Mouse (Mus musculus) ES-Bruce4 (cell line): ENCODE results near the gene Hcfc2. TPM values are rescaled to one million over a fixed set of nuclear protein-coding genes. Genes with fewer than 3 reads are reported as not detected.

Source experiments
- H3K27ac ChIP-seq: 2 replicates; pipeline ENCODE4 v1.5.1; 2012; ENCODE audit warnings: low read length, inconsistent platforms; ENCODE audit not compliant: insufficient read depth
- H3K27me3 ChIP-seq: 2 replicates; pipeline ENCODE4 v1.6.1; 2012; ENCODE audit warnings: mild to moderate bottlenecking, low read length, inconsistent platforms; ENCODE audit not compliant: control insufficient read depth, poor library complexity, insufficient read depth, severe bottlenecking
- H3K36me3 ChIP-seq: 2 replicates; pipeline ENCODE4 v1.6.1; 2012; ENCODE audit warnings: inconsistent platforms, mild to moderate bottlenecking, low read length, moderate library complexity; ENCODE audit not compliant: control insufficient read depth, poor library complexity, insufficient read depth, severe bottlenecking
- H3K4me1 ChIP-seq: one replicate; pipeline ENCODE4 v1.8.1; 2011; ENCODE audit warnings: low read length; ENCODE audit not compliant: control insufficient read depth, insufficient read depth
- H3K4me3 ChIP-seq: 2 replicates; pipeline ENCODE4 v1.5.1; 2011; ENCODE audit warnings: low read depth, mild to moderate bottlenecking, low read length
- H3K9ac ChIP-seq: 2 replicates; pipeline ENCODE4 v1.6.1; 2012; ENCODE audit warnings: low read depth, mild to moderate bottlenecking, inconsistent platforms; ENCODE audit not compliant: poor library complexity, severe bottlenecking
- H3K9me3 ChIP-seq: replicated peaks from 2 replicates; pipeline ENCODE4 v1.6.1; 2012; ENCODE audit warnings: mild to moderate bottlenecking, low read length, inconsistent platforms; ENCODE audit not compliant: control insufficient read depth, poor library complexity, insufficient read depth, severe bottlenecking
- CTCF ChIP-seq: IDR thresholded peaks from one replicate; pipeline ENCODE4 v1.8.1; 2011; ENCODE audit warnings: low read depth, low read length
- EP300 ChIP-seq: IDR thresholded peaks from 2 replicates; pipeline ENCODE4 v1.6.1; 2011; ENCODE audit warnings: low read depth, low read length; ENCODE audit not compliant: insufficient read depth
- POLR2A ChIP-seq: IDR thresholded peaks from one replicate; pipeline ENCODE4 v1.8.1; 2011; ENCODE audit warnings: low read length; ENCODE audit not compliant: insufficient read depth
- polyA plus RNA-seq: library from polyadenylated mRNA; stranded (reverse); fragments of >200 nt; gene quantifications from 2 replicates; pipeline ENCODE4 v1.2.4, GENCODE M21; 2011; ENCODE audit warnings: low read depth; ENCODE audit not compliant: missing spikeins, insufficient read depth, insufficient read length

The Hcfc2 gene
- polyA plus RNA-seq, 1 experiment = 8.6 TPM

- no peaks in the 10 kb centered on the region for H3K27me3 ChIP-seq
- no peak overlapping the region for H3K27ac ChIP-seq
- TF ChIP-seq CTCF (no peak), POLR2A (no peak), EP300 (no peak)
- no peaks in the 10 kb centered on the region for H3K36me3 ChIP-seq
- no peak overlapping the region for H3K4me3 ChIP-seq
- no peak overlapping the region for H3K9ac ChIP-seq
- H3K9me3 ChIP-seq = no peaks in the 10 kb centered on the region
- no peaks in the 10 kb centered on the region for H3K4me1 ChIP-seq
Observed at GRCm38 (mm10) chr10:82662267-82662990, 33.5 kb upstream of the Hcfc2 start.

- Histone ChIP-seq H3K4me1 (no peaks in the 10 kb centered on the region), H3K27me3 (no peaks in the 10 kb centered on the region), H3K9ac (no peak overlapping the region), H3K9me3 (no peaks in the 10 kb centered on the region), H3K27ac (no peak overlapping the region), H3K36me3 (no peaks in the 10 kb centered on the region), H3K4me3 (no peak overlapping the region)
- TF ChIP-seq CTCF (no peak), POLR2A (no peak), EP300 (no peak)
Observed at GRCm38 (mm10) chr10:82663289-82663688, 32.7 kb upstream of the Hcfc2 start.

GRCm38 (mm10) chr10:82665951-82666350 is 30.0 kb upstream of the Hcfc2 start:
- Histone ChIP-seq H3K4me3 (no peak overlapping the region), H3K9me3 (no peaks in the 10 kb centered on the region), H3K4me1 (no peaks in the 10 kb centered on the region), H3K36me3 (no peaks in the 10 kb centered on the region), H3K27me3 (no peaks in the 10 kb centered on the region), H3K27ac (no peak overlapping the region), H3K9ac (no peak overlapping the region)
- no peak for TF ChIP-seq EP300
- no peak for TF ChIP-seq POLR2A
- TF ChIP-seq CTCF = no peak

GRCm38 (mm10) chr10:82666436-82667234 is 29.3 kb upstream of the Hcfc2 start:
- H3K27me3 ChIP-seq = no peaks in the 10 kb centered on the region
- no peaks in the 10 kb centered on the region for H3K9me3 ChIP-seq
- no peak overlapping the region for H3K4me3 ChIP-seq
- TF ChIP-seq EP300 (no peak), CTCF (peak; percentile 76), POLR2A (no peak)
- H3K27ac ChIP-seq = no peak overlapping the region
- no peaks in the 10 kb centered on the region for H3K36me3 ChIP-seq
- no peak overlapping the region for H3K9ac ChIP-seq
- H3K4me1 ChIP-seq = no peaks in the 10 kb centered on the region

GRCm38 (mm10) chr10:82670205-82670604 is 25.8 kb upstream of the Hcfc2 start:
- no peak overlapping the region for H3K4me3 ChIP-seq
- H3K9ac ChIP-seq = no peak overlapping the region
- no peaks in the 10 kb centered on the region for H3K36me3 ChIP-seq
- TF ChIP-seq POLR2A = no peak
- TF ChIP-seq CTCF = no peak
- no peak for TF ChIP-seq EP300
- H3K4me1 ChIP-seq = no peaks in the 10 kb centered on the region
- H3K9me3 ChIP-seq = no peaks in the 10 kb centered on the region
- no peaks in the 10 kb centered on the region for H3K27me3 ChIP-seq
- no peak overlapping the region for H3K27ac ChIP-seq

- Histone ChIP-seq H3K27me3 (no peaks in the 10 kb centered on the region), H3K4me1 (no peaks in the 10 kb centered on the region), H3K9ac (no peak overlapping the region), H3K9me3 (no peaks in the 10 kb centered on the region), H3K27ac (no peak overlapping the region), H3K36me3 (no peaks in the 10 kb centered on the region), H3K4me3 (no peak overlapping the region)
- TF ChIP-seq CTCF (no peak), EP300 (no peak), POLR2A (no peak)
Observed at GRCm38 (mm10) chr10:82676949-82677348, 19.0 kb upstream of the Hcfc2 start.
